Mouse (Mus musculus) forebrain, embryonic 10.5 days (tissue): Measurements from ENCODE around the gene Cacna1a. TPM values are rescaled to one million over a fixed set of nuclear protein-coding genes. Genes with fewer than 3 reads are reported as not detected.
A peak's percentile ranks its signal among the peaks of the same experiment; 100 is the strongest.
"Not testable (repeated sequence)": the region's sequence is repeated elsewhere in the genome, so short reads cannot be mapped to it uniquely, and the experiment has no call there.

ENCODE experiments used
- DNase-seq: peaks from one replicate; pipeline ENCODE4 v3.0.0-alpha.2; 2017; ENCODE audit warnings: low spot score; ENCODE audit errors: extremely low spot score
- H3K27ac ChIP-seq: fragments of 300-500 bp; sonication (generic); 2 replicates; pipeline ENCODE4 v1.5.1; 2016; ENCODE audit warnings: mild to moderate bottlenecking
- H3K27me3 ChIP-seq: fragments of 300-500 bp; sonication (generic); 2 replicates; pipeline ENCODE4 v1.6.1; 2016; ENCODE audit warnings: mild to moderate bottlenecking; ENCODE audit not compliant: poor library complexity, severe bottlenecking
- H3K36me3 ChIP-seq: fragments of 300-500 bp; sonication (generic); replicated peaks from 2 replicates; pipeline ENCODE4 v1.6.1; 2016; ENCODE audit warnings: mild to moderate bottlenecking, moderate library complexity
- H3K4me1 ChIP-seq: fragments of 300-500 bp; sonication (generic); 2 replicates; pipeline ENCODE4 v1.6.1; 2016
- H3K4me3 ChIP-seq: fragments of 300-500 bp; sonication (generic); 2 replicates; pipeline ENCODE4 v1.5.1; 2016; ENCODE audit warnings: mild to moderate bottlenecking, moderate library complexity
- H3K9me3 ChIP-seq: fragments of 300-500 bp; sonication (generic); 2 replicates; pipeline ENCODE4 v1.6.1; 2016; ENCODE audit warnings: mild to moderate bottlenecking, moderate library complexity
- WGBS: fragments of 180-500 bp; shearing (Covaris S2); methylation state at CpG from one replicate; pipeline ENCODE4 v1.1.7; 2016; 5-methylcytosine and 5-hydroxymethylcytosine counted together
- polyA plus RNA-seq: library from polyadenylated mRNA; unstranded; fragments of >200 nt; fragmentation: Nextera tagmentation; extraction: Ambion mirVana; gene quantifications from 2 replicates; pipeline ENCODE4 v1.2.1, GENCODE M21; 2016

Gene Cacna1a
- polyA plus RNA-seq, 1 experiment from 2014 or later = 7.4 TPM

DNA sequence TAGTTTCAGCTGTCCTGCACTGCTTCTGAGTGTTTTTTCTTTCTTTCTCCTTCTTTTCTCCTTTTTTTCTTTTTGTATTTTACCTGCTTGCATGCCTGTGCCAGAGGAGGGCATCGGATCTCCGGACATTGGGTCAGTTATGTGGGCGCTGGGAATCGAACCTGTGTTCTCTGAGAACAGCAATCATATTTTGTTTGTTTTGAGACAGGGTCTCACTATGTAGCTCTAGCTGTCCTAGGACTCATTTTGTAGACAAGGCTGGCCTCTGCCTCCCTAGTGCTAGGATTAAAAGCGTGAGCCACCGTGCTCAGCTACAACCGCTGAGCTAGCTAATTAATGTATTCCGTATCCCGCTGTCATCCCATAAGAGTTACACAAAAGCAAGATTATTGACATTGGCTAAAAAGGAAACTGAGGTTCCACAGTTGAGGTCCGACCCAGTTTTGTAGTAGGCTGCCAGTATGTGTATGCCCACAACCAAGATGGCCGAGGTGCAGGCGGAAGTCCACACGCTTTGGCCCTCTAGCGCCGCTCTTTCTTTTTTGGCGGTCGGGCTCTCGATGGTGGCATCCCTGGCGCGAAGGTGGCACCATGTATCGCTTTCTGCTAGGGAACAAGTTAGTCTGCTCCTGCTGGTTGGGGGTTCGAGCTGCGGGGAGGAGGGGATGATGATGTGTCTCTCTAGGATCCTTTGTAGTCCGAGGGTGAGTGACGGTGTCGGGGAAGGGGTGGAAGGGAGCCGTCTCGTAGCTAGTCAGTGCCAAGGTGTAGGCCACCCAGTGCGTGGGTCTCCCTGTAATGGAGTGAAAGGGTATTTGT, 276.5 kb downstream of the Cacna1a start:
- Histone ChIP-seq H3K27me3 (no peaks in the 10 kb centered on the region), H3K36me3 (peaks cover 32% of the 10 kb centered on the region), H3K9me3 (no peaks in the 10 kb centered on the region), H3K4me1 (peaks cover 62% of the 10 kb centered on the region), H3K4me3 (peak overlapping the region; percentile 97), H3K27ac (peak overlapping the region; percentile 94)
- WGBS = under 1% methylated on average over 29 of the region's 29 CpGs
- peak; percentile 81 for DNase-seq

DNA sequence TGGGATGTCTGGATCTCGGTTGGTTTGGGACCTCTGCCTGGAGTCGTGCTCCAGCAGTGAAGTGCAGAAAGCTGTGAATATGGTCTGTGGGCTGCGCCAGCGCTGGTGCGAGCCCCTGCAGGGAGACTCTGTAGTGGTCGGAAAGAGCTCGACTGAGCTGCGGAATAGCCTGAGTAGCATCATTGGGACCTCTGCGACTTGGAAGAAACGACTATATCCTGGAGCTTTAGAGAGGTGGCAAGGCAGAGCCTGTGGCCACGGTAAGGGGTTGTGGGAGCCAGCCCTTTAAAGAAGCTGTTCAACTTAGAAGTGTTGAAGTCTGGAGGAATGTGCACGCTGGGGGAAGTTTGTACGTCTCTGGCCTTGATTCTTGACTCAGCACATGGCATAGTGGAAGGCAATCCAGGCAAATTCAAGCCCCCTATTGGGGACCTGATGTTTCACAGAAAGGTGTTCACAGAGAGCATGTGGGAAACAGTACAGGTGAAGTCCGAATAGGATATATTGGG, 277.2 kb downstream of the Cacna1a start:
- Histone ChIP-seq H3K36me3 (peaks cover 39% of the 10 kb centered on the region), H3K9me3 (no peaks in the 10 kb centered on the region), H3K27me3 (no peaks in the 10 kb centered on the region), H3K4me3 (peak overlapping the region; percentile 97), H3K4me1 (peaks cover 55% of the 10 kb centered on the region), H3K27ac (peak overlapping the region; percentile 94)
- WGBS = 2% methylated on average over 14 of the region's 14 CpGs
- DNase-seq = no peak

DNA sequence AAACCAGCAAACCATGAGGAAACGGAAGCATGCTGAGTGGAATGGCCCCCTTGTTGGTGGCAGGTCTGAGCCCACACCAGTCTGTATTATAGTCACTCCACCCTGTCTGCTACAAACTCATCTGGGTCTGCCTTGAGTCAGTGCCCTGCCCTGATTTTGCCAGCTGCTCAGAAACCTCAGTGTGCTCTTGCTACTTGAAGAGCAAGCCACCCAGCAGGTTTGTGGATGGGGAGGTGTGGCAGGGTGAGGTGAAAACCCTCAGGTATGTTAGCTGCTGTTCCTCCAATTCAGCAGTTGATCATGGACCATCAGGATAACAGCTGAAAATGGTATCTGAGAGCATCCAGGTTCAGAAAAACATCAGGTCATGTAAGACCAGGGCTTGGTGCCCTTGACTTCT, 279.8 kb downstream of the Cacna1a start:
- Histone ChIP-seq H3K27me3 (no peaks in the 10 kb centered on the region), H3K9me3 (no peaks in the 10 kb centered on the region), H3K4me3 (no peak overlapping the region), H3K4me1 (peaks cover 34% of the 10 kb centered on the region), H3K36me3 (peaks cover 66% of the 10 kb centered on the region), H3K27ac (no peak overlapping the region)
- no peak for DNase-seq
- WGBS = 91% methylated on average over 1 of the region's 1 CpGs

DNA sequence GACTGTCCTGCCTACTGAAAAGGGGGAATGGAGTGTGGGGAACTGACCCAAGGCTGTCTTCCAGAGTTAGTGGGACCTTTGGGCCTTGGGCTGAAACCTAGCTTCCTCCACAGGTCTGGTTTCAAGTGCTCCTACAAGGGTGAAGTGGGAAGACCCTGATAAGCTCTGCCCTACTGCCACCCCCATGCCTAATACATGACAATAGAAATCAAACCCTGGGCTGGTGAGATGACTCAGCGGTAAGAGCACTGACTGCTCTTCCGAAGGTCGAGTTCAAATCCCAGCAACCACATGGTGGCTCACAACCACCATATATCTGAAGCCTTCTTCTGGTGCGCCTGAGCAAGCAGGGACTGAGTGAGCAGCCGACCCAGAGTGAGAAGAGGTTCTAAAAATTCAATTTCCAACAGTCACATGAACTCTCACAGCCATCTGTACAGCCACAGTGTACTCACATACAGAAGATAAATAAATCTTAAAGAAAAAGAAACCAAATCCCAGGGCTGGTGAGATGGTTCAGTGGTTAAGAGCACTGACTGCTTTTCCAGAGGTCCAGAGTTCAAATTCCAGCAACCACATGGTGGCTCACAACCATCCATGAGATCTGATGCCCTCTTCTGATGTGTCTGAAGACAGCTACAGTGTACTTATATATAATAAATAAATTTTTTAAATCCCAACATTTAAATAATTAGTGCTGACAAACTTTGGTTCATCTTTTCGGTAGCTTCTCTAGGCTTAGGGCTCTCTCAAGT, 280.7 kb downstream of the Cacna1a start:
- no peak for DNase-seq
- 89% methylated on average over 6 of the region's 6 CpGs for WGBS
- no peak overlapping the region for H3K4me3 ChIP-seq
- peaks cover 74% of the 10 kb centered on the region for H3K36me3 ChIP-seq
- H3K27me3 ChIP-seq = no peaks in the 10 kb centered on the region
- no peaks in the 10 kb centered on the region for H3K9me3 ChIP-seq
- H3K27ac ChIP-seq = no peak overlapping the region
- peaks cover 27% of the 10 kb centered on the region for H3K4me1 ChIP-seq

- DNase-seq, H3K27ac ChIP-seq, H3K9me3 ChIP-seq, H3K4me3 ChIP-seq, H3K27me3 ChIP-seq: not testable (repeated sequence)
- H3K36me3 ChIP-seq = peaks cover 89% of the 10 kb centered on the region
- H3K4me1 ChIP-seq = peaks cover 15% of the 10 kb centered on the region
- 93% methylated on average over 5 of the region's 5 CpGs for WGBS
Observed at GRCm38 (mm10) chr8:84670295-84671006, 282.2 kb downstream of the Cacna1a start.

DNA sequence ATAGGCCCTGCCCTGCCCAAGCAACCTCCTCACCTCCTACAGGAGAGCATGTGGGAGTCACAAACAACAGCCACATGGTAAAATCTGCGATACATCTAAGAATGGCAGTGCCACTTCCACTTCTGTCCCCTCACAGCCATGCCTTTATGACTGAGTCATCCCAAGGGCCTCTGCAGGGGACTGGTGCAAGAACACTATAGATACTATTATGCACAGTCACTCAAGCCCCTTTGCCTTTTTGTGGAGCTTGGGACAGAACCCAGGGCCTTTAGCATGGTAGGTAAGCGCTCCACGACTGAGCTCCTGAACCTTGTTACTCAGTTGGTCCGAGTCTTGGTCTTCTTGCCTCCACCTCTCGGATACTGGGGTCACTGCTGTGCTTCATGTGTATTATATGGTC, 289.1 kb downstream of the Cacna1a start:
- H3K27me3 ChIP-seq = no peaks in the 10 kb centered on the region
- WGBS = 88% methylated on average over 5 of the region's 5 CpGs
- no peaks in the 10 kb centered on the region for H3K9me3 ChIP-seq
- no peak overlapping the region for H3K27ac ChIP-seq
- H3K4me3 ChIP-seq = no peak overlapping the region
- DNase-seq = no peak
- peaks cover 92% of the 10 kb centered on the region for H3K36me3 ChIP-seq
- no peaks in the 10 kb centered on the region for H3K4me1 ChIP-seq

- H3K27ac ChIP-seq = no peak overlapping the region
- H3K4me3 ChIP-seq = no peak overlapping the region
- DNase-seq = no peak
- peaks cover 86% of the 10 kb centered on the region for H3K36me3 ChIP-seq
- H3K27me3 ChIP-seq = no peaks in the 10 kb centered on the region
- peaks cover 25% of the 10 kb centered on the region for H3K4me1 ChIP-seq
- 95% methylated on average over 2 of the region's 2 CpGs for WGBS
- no peaks in the 10 kb centered on the region for H3K9me3 ChIP-seq
Observed at GRCm38 (mm10) chr8:84681476-84681875, 293.2 kb downstream of the Cacna1a start.

- H3K4me1 ChIP-seq = peaks cover 31% of the 10 kb centered on the region
- no peaks in the 10 kb centered on the region for H3K9me3 ChIP-seq
- no peaks in the 10 kb centered on the region for H3K27me3 ChIP-seq
- H3K27ac ChIP-seq = no peak overlapping the region
- H3K4me3 ChIP-seq = no peak overlapping the region
- WGBS = 91% methylated on average over 2 of the region's 2 CpGs
- DNase-seq = no peak
- H3K36me3 ChIP-seq = peaks cover 79% of the 10 kb centered on the region
Observed at GRCm38 (mm10) chr8:84682257-84682656, 294.0 kb downstream of the Cacna1a start.

DNA sequence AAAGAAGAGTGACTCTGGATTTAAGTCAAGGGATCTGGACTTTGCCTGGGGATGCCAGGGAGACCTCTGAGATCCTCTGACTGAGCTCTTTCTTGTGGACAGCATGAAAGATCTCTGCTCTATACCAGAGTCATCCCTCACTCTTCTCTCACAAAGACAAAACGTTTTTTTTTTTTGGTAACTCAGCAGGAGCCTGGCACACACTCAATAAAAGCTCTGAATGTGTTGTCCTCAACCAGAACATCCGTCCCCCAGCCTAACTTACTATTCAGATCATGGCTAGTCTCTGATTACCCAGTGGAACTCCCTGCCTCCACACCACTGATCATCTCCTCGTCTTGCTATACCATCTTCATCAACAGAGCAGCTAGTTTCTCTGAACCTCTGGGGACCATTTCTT, 296.3 kb downstream of the Cacna1a start:
- H3K27ac ChIP-seq = no peak overlapping the region
- H3K36me3 ChIP-seq = peaks cover 62% of the 10 kb centered on the region
- H3K4me1 ChIP-seq = peaks cover 45% of the 10 kb centered on the region
- peak overlapping the region; percentile 99; the same call in 1 of the 2 replicates for H3K4me3 ChIP-seq
- H3K27me3 ChIP-seq = no peaks in the 10 kb centered on the region
- 76% methylated on average over 3 of the region's 3 CpGs for WGBS
- H3K9me3 ChIP-seq = no peaks in the 10 kb centered on the region
- no peak for DNase-seq

GRCm38 (mm10) chr8:84686191-84687002, 298.2 kb downstream of the Cacna1a start, which contains the start of gene Trmt1:
Trmt1 (plus strand) TSS chr8:84686307.
- Histone ChIP-seq H3K36me3 (peaks cover 52% of the 10 kb centered on the region), H3K4me1 (peaks cover 58% of the 10 kb centered on the region), H3K27me3 (no peaks in the 10 kb centered on the region), H3K4me3 (peak within 1 kb of the TSS; percentile 99), H3K9me3 (no peaks in the 10 kb centered on the region), H3K27ac (peak within 1 kb of the TSS; percentile 100)
- DNase-seq = no peak
- 9% methylated on average over 20 of the region's 20 CpGs for WGBS

DNA sequence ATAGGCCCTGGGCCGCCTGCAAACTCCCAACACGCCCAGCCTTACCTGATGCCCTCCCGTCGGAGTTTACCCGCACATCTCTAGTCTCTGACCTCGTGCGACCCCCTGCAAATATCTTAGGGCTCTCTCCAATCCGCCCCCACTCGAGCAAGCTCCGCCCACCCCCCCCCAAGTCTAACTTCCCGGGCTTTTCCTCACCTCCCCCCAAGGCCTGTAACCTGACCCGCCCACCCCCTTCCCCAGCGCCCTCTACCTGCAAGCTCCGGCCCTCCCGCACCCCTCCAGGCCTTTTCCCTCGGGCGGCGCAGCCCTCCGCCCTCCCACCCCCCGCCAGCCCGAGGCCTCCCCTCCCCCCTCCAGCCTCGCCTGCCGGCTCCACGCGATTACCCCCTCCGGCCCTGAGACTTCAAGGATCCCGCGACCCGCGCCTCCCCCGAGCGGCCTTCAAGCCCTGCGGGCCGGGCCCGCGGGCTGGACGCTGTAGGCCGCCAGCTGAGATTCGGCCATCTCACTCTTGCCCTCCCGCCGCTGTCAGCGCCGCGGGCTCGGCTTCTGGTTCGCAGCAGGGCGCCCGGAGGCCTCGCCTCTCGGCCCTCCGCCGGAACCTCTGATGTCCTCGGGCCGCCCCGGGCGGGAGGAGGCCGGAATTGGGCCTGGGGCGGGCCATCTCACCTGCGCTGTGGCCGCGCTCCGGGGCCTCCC, 298.9 kb downstream of the Cacna1a start:
- peak; percentile 68 for DNase-seq
- H3K9me3 ChIP-seq = no peaks in the 10 kb centered on the region
- peaks cover 58% of the 10 kb centered on the region for H3K4me1 ChIP-seq

More for the DNA sequence above, 298.9 kb downstream of the Cacna1a start:
- H3K27ac ChIP-seq = peak overlapping the region; percentile 100
- WGBS = under 1% methylated on average over 62 of the region's 62 CpGs
- no peaks in the 10 kb centered on the region for H3K27me3 ChIP-seq
- peak overlapping the region; percentile 99 for H3K4me3 ChIP-seq
- H3K36me3 ChIP-seq = peaks cover 51% of the 10 kb centered on the region
